Mouse (Mus musculus) lung, postnatal 0 days (tissue): ENCODE results near the gene Ankrd12. TPM values are rescaled to one million over a fixed set of nuclear protein-coding genes. Genes with fewer than 3 reads are reported as not detected.
A peak's percentile ranks its signal among the peaks of the same experiment; 100 is the strongest.

ENCODE experiments used
- ATAC-seq: fragments of 200-750 bp; cut with Nextera tagmentation; 2 replicates; pipeline ENCODE4 v1.8.0; 2017; ENCODE audit warnings: moderate library complexity
- DNase-seq: peaks from one replicate; pipeline ENCODE4 v3.0.0-alpha.2; 2016; ENCODE audit warnings: low spot score
- H3K27ac ChIP-seq: fragments of 300-500 bp; sonication (generic); 2 replicates; pipeline ENCODE4 v1.5.1; 2014; ENCODE audit warnings: antibody characterized with exemption, mild to moderate bottlenecking, low read length, mixed read lengths
- H3K27me3 ChIP-seq: fragments of 300-500 bp; sonication (generic); replicated peaks from 2 replicates; pipeline ENCODE4 v1.6.1; 2014; ENCODE audit warnings: low read length, mixed read lengths; ENCODE audit not compliant: insufficient read depth
- H3K36me3 ChIP-seq: fragments of 300-500 bp; sonication (generic); 2 replicates; pipeline ENCODE4 v1.6.1; 2014; ENCODE audit warnings: low read length, mixed read lengths; ENCODE audit not compliant: insufficient read depth
- H3K4me1 ChIP-seq: fragments of 300-500 bp; sonication (generic); 2 replicates; pipeline ENCODE4 v1.6.1; 2014; ENCODE audit warnings: antibody characterized with exemption, low read depth, low read length, mixed read lengths; ENCODE audit not compliant: insufficient read depth
- H3K4me2 ChIP-seq: fragments of 300-500 bp; sonication (generic); replicated peaks from 2 replicates; pipeline ENCODE4 v1.6.1; 2014; ENCODE audit warnings: low read depth, mild to moderate bottlenecking, low read length, moderate library complexity, mixed read lengths
- H3K4me3 ChIP-seq: fragments of 300-500 bp; sonication (generic); 2 replicates; pipeline ENCODE4 v1.5.1; 2014; ENCODE audit warnings: low read depth, low read length
- H3K9ac ChIP-seq: fragments of 300-500 bp; sonication (generic); replicated peaks from 2 replicates; pipeline ENCODE4 v1.6.1; 2014; ENCODE audit warnings: low read depth, mild to moderate bottlenecking
- H3K9me3 ChIP-seq: fragments of 300-500 bp; sonication (generic); 2 replicates; pipeline ENCODE4 v1.6.1; 2016; ENCODE audit warnings: low read length, mixed read lengths
- CTCF ChIP-seq: IDR thresholded peaks from 2 replicates; pipeline ENCODE4 v1.5.1; 2016; ENCODE audit warnings: antibody characterized with exemption, mild to moderate bottlenecking
- EP300 ChIP-seq: IDR thresholded peaks from 2 replicates; pipeline ENCODE4 v1.6.1; 2016; ENCODE audit warnings: antibody characterized with exemption, mild to moderate bottlenecking, control low read depth
- WGBS: fragments of 180-500 bp; shearing (Covaris S2); extraction: QIAGEN DNeasy Blood & Tissue Kit; methylation state at CpG from one replicate; pipeline ENCODE4 v1.1.7; 2014; 5-methylcytosine and 5-hydroxymethylcytosine counted together
- polyA plus RNA-seq: library from polyadenylated mRNA; unstranded; fragments of >200 nt; fragmentation: Nextera tagmentation; extraction: Ambion mirVana; gene quantifications from 2 replicates; pipeline ENCODE4 v1.2.1, GENCODE M21; 2015

Gene Ankrd12
- polyA plus RNA-seq, 1 experiment from 2014 or later, result 29.4 TPM

- WGBS, result 84% methylated on average over 2 of the region's 2 CpGs
- peaks cover 11% of the 10 kb centered on the region; the same call in 1 of the 2 replicates for H3K36me3 ChIP-seq
- H3K27ac ChIP-seq, result no peak overlapping the region
- H3K4me1 ChIP-seq, result peaks cover 10% of the 10 kb centered on the region
- TF ChIP-seq EP300, result no peak
- peak; percentile 63 for TF ChIP-seq CTCF
- no peaks in the 10 kb centered on the region for H3K9me3 ChIP-seq
- no peaks in the 10 kb centered on the region for H3K27me3 ChIP-seq
- H3K9ac ChIP-seq, result no peak overlapping the region
- ATAC-seq, result no peak
- DNase-seq, result no peak
- no peak overlapping the region for H3K4me3 ChIP-seq
- H3K4me2 ChIP-seq, result no peak overlapping the region
Measured at GRCm38 (mm10) chr17:65933741-65934140, 143.1 kb downstream of the Ankrd12 start.

- Histone ChIP-seq H3K27ac (peak overlapping the region; percentile 81), H3K4me3 (no peak overlapping the region), H3K4me2 (no peak overlapping the region), H3K4me1 (peaks cover 10% of the 10 kb centered on the region), H3K27me3 (no peaks in the 10 kb centered on the region), H3K9ac (no peak overlapping the region), H3K9me3 (no peaks in the 10 kb centered on the region), H3K36me3 (peaks cover 5% of the 10 kb centered on the region; the same call in 1 of the 2 replicates)
- ATAC-seq, result peak; percentile 49
- DNase-seq, result peak; percentile 48
- 41% methylated on average over 6 of the region's 6 CpGs for WGBS
- TF ChIP-seq EP300 (no peak), CTCF (no peak)
Measured at GRCm38 (mm10) chr17:65931525-65931924, 145.4 kb downstream of the Ankrd12 start.

DNA sequence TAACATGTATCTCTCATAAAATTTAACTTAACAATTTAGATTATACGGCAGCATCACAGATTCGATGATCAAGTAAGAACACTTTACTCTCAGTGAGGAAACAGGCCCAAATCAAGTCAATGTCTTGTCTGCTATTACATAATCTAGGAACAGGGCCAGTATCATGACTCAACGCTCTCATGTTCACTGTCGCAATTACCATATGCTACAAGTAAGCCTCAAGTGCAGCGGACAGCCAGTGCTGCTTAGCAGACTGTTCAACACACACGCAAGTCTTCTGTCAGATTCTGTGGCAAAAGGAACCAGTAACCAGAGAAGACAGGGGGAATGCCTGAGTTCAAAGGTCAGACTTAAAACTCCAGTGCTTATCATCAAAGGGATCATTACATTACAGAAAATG is 145.9 kb downstream of the Ankrd12 start:
- H3K4me2 ChIP-seq, result no peak overlapping the region
- no peak overlapping the region for H3K4me3 ChIP-seq
- H3K4me1 ChIP-seq, result peaks cover 10% of the 10 kb centered on the region
- DNase-seq, result peak; percentile 96
- peak; percentile 89 for TF ChIP-seq EP300
- TF ChIP-seq CTCF, result no peak
- peak overlapping the region; percentile 81 for H3K27ac ChIP-seq
- peak; percentile 94 for ATAC-seq
- H3K36me3 ChIP-seq, result peaks cover 5% of the 10 kb centered on the region; the same call in 1 of the 2 replicates
- no peaks in the 10 kb centered on the region for H3K9me3 ChIP-seq
- 37% methylated on average over 6 of the region's 6 CpGs for WGBS
- H3K9ac ChIP-seq, result no peak overlapping the region
- H3K27me3 ChIP-seq, result no peaks in the 10 kb centered on the region

GRCm38 (mm10) chr17:65930158-65930826 is 146.6 kb downstream of the Ankrd12 start:
- 87% methylated on average over 7 of the region's 7 CpGs for WGBS
- ATAC-seq (0 out of 2 replicates have a peak, but pooled peaks have one; percentile 7), DNase-seq (peak; percentile 35)
- Histone ChIP-seq H3K9me3 (no peaks in the 10 kb centered on the region), H3K36me3 (peaks cover 8% of the 10 kb centered on the region; the same call in 1 of the 2 replicates), H3K27me3 (no peaks in the 10 kb centered on the region), H3K27ac (peak overlapping the region; percentile 80), H3K9ac (no peak overlapping the region), H3K4me2 (no peak overlapping the region), H3K4me3 (no peak overlapping the region), H3K4me1 (peaks cover 10% of the 10 kb centered on the region)
- TF ChIP-seq EP300 (no peak), CTCF (no peak)

DNA sequence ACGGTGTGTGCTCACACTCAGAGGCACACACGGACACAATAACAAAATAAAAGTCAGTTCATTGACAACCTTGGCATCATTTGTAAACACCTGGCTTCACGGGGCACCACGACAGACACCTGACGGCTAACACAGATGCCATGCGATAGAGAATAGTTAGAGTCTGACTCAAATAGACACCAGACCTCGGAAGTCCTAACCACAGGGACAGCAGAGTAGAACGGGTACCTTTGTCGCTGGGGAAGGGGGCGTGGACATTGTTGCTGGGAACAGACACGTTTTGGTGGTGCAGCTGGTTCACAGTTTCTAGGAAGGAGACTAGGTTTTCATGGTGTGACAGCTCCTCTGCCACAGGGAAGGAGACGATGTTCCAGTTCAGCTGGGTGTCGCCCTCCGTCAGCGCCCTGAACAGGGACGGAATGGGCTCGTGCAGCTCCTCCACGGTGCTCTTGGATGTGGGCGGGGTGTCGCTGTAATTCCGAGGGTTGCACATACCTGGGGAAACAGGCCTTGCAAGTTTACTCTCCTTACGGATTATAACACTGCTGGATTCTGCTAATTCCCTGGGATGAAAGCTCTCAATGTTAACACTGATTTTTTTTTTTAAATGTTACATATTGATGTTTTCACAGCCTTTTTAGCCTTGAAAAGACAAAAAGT is 147.4 kb downstream of the Ankrd12 start:
- H3K27ac ChIP-seq, result peak overlapping the region; percentile 80
- ATAC-seq, result peak; percentile 78
- 66% methylated on average over 22 of the region's 22 CpGs for WGBS

DNA sequence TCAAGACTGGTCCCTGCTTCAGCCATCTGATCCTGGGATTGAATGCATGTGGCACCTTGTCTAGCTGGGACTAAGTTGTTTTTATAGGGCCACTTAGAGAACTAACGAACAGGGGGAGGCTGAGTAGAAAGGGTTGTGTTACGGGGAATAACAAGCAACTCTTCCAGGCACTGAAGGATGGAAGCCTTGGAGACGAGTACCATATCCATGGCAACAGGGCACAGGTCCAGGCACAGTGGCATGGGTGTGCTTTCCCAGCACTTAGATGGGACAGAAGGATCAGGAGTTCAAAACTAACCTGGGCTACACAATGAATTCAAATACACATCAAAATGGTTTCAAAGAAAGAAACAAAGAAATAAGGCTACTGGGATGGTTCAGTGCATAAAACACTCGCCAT is 149.8 kb downstream of the Ankrd12 start:
- no peaks in the 10 kb centered on the region for H3K27me3 ChIP-seq
- peaks cover 10% of the 10 kb centered on the region for H3K36me3 ChIP-seq
- H3K9ac ChIP-seq, result no peak overlapping the region
- no peak overlapping the region for H3K27ac ChIP-seq
- no peak overlapping the region for H3K4me3 ChIP-seq
- ATAC-seq, result no peak
- peaks cover 10% of the 10 kb centered on the region for H3K4me1 ChIP-seq
- 77% methylated on average over 4 of the region's 4 CpGs for WGBS
- no peak overlapping the region for H3K4me2 ChIP-seq
- DNase-seq, result no peak
- TF ChIP-seq EP300 (no peak), CTCF (no peak)
- no peaks in the 10 kb centered on the region for H3K9me3 ChIP-seq

More for the DNA sequence above, 147.4 kb downstream of the Ankrd12 start:
- Histone ChIP-seq H3K4me3 (no peak overlapping the region), H3K4me1 (peaks cover 10% of the 10 kb centered on the region), H3K4me2 (no peak overlapping the region), H3K36me3 (peaks cover 8% of the 10 kb centered on the region; the same call in 1 of the 2 replicates), H3K27me3 (no peaks in the 10 kb centered on the region), H3K9ac (no peak overlapping the region), H3K9me3 (no peaks in the 10 kb centered on the region)
- DNase-seq, result peak; percentile 84
- TF ChIP-seq EP300 (no peak), CTCF (no peak; the same call in none of the 2 replicates)
